Mouse (Mus musculus): ENCODE results near the gene Gm13277. TPM values are rescaled to one million over a fixed set of nuclear protein-coding genes. Genes with fewer than 3 reads are reported as not detected.
"Not testable (repeated sequence)": the region's sequence is repeated elsewhere in the genome, so short reads cannot be mapped to it uniquely, and the experiment has no call there.

Gm13277 gene
- total RNA-seq, 2 experiments from 2014 or later: not detected

- intact Hi-C loops (cut with DNase I): not testable (repeated sequence)
Measured at GRCm38 (mm10) chr4:88781831-88782230, 6.6 kb upstream of the Gm13277 start, which contains the start of gene Ifnz. Gene Ifnz, plus strand, starts transcription at chr4:88782131.

GRCm38 (mm10) chr4:88782335-88782734 is 6.1 kb upstream of the Gm13277 start:
- intact Hi-C loops (cut with DNase I); DNase-seq: not testable (repeated sequence)

More at GRCm38 (mm10) chr4:88781831-88782230, 6.6 kb upstream of the Gm13277 start, which contains the start of gene Ifnz:
- not testable (repeated sequence) for DNase-seq

GRCm38 (mm10) chr4:88785409-88785808 is 3.0 kb upstream of the Gm13277 start, which contains the start of gene Gm13276:
Gene Gm13276, plus strand, starts transcription at chr4:88785709.
- intact Hi-C loops (cut with DNase I); DNase-seq: not testable (repeated sequence)

- intact Hi-C loops (cut with DNase I); DNase-seq: not testable (repeated sequence)
Measured at GRCm38 (mm10) chr4:88791250-88791649, 2.8 kb downstream of the Gm13277 start, which contains the start of gene Gm13278. Gene Gm13278, plus strand, starts transcription at chr4:88791550.

GRCm38 (mm10) chr4:88793936-88794675 is 5.7 kb downstream of the Gm13277 start, which contains the start of gene Gm13275:
Gene Gm13275, plus strand, starts transcription at chr4:88794487.
- peak; percentile 45 to 80 for DNase-seq
- intact Hi-C loops (cut with DNase I): not testable (repeated sequence)

- DNase-seq; intact Hi-C loops (cut with DNase I): not testable (repeated sequence)
Measured at GRCm38 (mm10) chr4:88797097-88797496, 8.7 kb downstream of the Gm13277 start, which contains the start of gene Gm13279. Gene Gm13279, plus strand, starts transcription at chr4:88797397.

GRCm38 (mm10) chr4:88799365-88799764 is 10.9 kb downstream of the Gm13277 start, which contains the start of gene Gm13285:
Gene Gm13285, plus strand, starts transcription at chr4:88799665.
- intact Hi-C loops (cut with DNase I); DNase-seq: not testable (repeated sequence)

GRCm38 (mm10) chr4:88802954-88803353 is 14.5 kb downstream of the Gm13277 start, which contains the start of gene Gm13287:
Gene Gm13287, plus strand, starts transcription at chr4:88803254.
- intact Hi-C loops (cut with DNase I); DNase-seq: not testable (repeated sequence)

GRCm38 (mm10) chr4:88805231-88805630 is 16.8 kb downstream of the Gm13277 start, which contains the start of gene Gm13288:
Gene Gm13288, plus strand, starts transcription at chr4:88805531.
- intact Hi-C loops (cut with DNase I); DNase-seq: not testable (repeated sequence)

- DNase-seq; intact Hi-C loops (cut with DNase I): not testable (repeated sequence)
Measured at GRCm38 (mm10) chr4:88805761-88806160, 17.3 kb downstream of the Gm13277 start.

GRCm38 (mm10) chr4:88815928-88816327 is 27.5 kb downstream of the Gm13277 start, which contains the start of gene Ifna7:
Gene Ifna7, plus strand, starts transcription at chr4:88816228.
- intact Hi-C loops (cut with DNase I): no loop called here
- DNase-seq: no peak

GRCm38 (mm10) chr4:88819659-88820058 is 31.2 kb downstream of the Gm13277 start, which contains the start of gene Ifna11:
Gene Ifna11, plus strand, starts transcription at chr4:88819959.
- intact Hi-C loops (cut with DNase I): loop anchor here (2.0 kb wide), 1 partner anchor 137 kb away; the partner anchor contains the start of gene Ifna2
- no peak for DNase-seq

GRCm38 (mm10) chr4:88822995-88823394 is 34.6 kb downstream of the Gm13277 start:
- intact Hi-C loops (cut with DNase I): no loop called here
- no peak for DNase-seq

- DNase-seq; intact Hi-C loops (cut with DNase I): not testable (repeated sequence)
Measured at GRCm38 (mm10) chr4:88827116-88827515, 38.7 kb downstream of the Gm13277 start, which contains the start of gene Ifna6. Gene Ifna6, plus strand, starts transcription at chr4:88827416.

- no peak for DNase-seq
- intact Hi-C loops (cut with DNase I): no loop called here
Measured at GRCm38 (mm10) chr4:88830523-88830922, 42.1 kb downstream of the Gm13277 start.

- DNase-seq; intact Hi-C loops (cut with DNase I): not testable (repeated sequence)
Measured at GRCm38 (mm10) chr4:88835225-88835624, 46.8 kb downstream of the Gm13277 start, which contains the start of gene Ifna5. Gene Ifna5, plus strand, starts transcription at chr4:88835525.

Other genes starting within 250 kb of the Gm13277 start
- gene Ifna15, start 230.4 kb upstream of the Gm13277 start, total RNA-seq (2021): not detected
- gene Ifna14, start 216.8 kb upstream of the Gm13277 start, total RNA-seq (2021): not detected
- gene Ifna9, start 196.2 kb upstream of the Gm13277 start, total RNA-seq (2021): not detected
- gene Ifna12, start 185.3 kb upstream of the Gm13277 start, total RNA-seq (2021): not detected
- gene C87499, start 154.2 kb upstream of the Gm13277 start, total RNA-seq (2021): not detected
- gene Ifna13, start 144.2 kb upstream of the Gm13277 start, total RNA-seq (2021): not detected
- not detected for gene Ifna16, start 111.7 kb upstream of the Gm13277 start, total RNA-seq (2021)
- not detected for gene Ifna2, start 104.7 kb upstream of the Gm13277 start, total RNA-seq (2021)
- gene Ifnab, start 97.3 kb upstream of the Gm13277 start, total RNA-seq (2021): not detected
- under 1 TPM in 1 of 2 experiments, not detected in 1; 0.42 TPM for gene Gm26566, start 66.8 kb upstream of the Gm13277 start, total RNA-seq (2021)
- gene Klhl9, start 66.2 kb upstream of the Gm13277 start, total RNA-seq (2021): 10 to 100 TPM; 43.9 to 50.4 TPM
- gene Gm13271, start 33.8 kb upstream of the Gm13277 start, total RNA-seq (2021): not detected
- gene Gm13283, start 28.5 kb upstream of the Gm13277 start, total RNA-seq (2021): not detected
- gene Gm13290, start 14.8 kb upstream of the Gm13277 start, total RNA-seq (2021): not detected
- not detected for gene Gm13289, start 11.7 kb upstream of the Gm13277 start, total RNA-seq (2021)
- gene Gm13272, start 8.8 kb upstream of the Gm13277 start, total RNA-seq (2021): not detected
- gene Ifnz, start 6.5 kb upstream of the Gm13277 start, total RNA-seq (2021): not detected
- gene Gm13276, start 2.9 kb upstream of the Gm13277 start, total RNA-seq (2021): not detected
- gene Gm13278, start 2.9 kb downstream of the Gm13277 start, total RNA-seq (2021): not detected
- not detected for gene Gm13275, start 5.9 kb downstream of the Gm13277 start, total RNA-seq (2021)
- gene Gm13279, start 8.8 kb downstream of the Gm13277 start, total RNA-seq (2021): not detected
- gene Gm13285, start 11.0 kb downstream of the Gm13277 start, total RNA-seq (2021): not detected
- not detected for gene Gm13287, start 14.6 kb downstream of the Gm13277 start, total RNA-seq (2021)
- not detected for gene Gm13288, start 16.9 kb downstream of the Gm13277 start, total RNA-seq (2021)
- gene Ifna7, start 27.6 kb downstream of the Gm13277 start, total RNA-seq (2021): not detected
- not detected for gene Ifna11, start 31.3 kb downstream of the Gm13277 start, total RNA-seq (2021)
- gene Ifna6, start 38.8 kb downstream of the Gm13277 start, total RNA-seq (2021): not detected
- gene Ifna5, start 46.9 kb downstream of the Gm13277 start, total RNA-seq (2021): not detected
- not detected for gene Ifna4, start 53.2 kb downstream of the Gm13277 start, total RNA-seq (2021)
- gene Ifna1, start 61.5 kb downstream of the Gm13277 start, total RNA-seq (2021): not detected
- gene Ifne, start 91.6 kb downstream of the Gm13277 start, total RNA-seq (2021): not detected